Mouse (Mus musculus): Measurements from ENCODE around the gene Hcfc1r1.

Hcfc1r1 gene

DNA sequence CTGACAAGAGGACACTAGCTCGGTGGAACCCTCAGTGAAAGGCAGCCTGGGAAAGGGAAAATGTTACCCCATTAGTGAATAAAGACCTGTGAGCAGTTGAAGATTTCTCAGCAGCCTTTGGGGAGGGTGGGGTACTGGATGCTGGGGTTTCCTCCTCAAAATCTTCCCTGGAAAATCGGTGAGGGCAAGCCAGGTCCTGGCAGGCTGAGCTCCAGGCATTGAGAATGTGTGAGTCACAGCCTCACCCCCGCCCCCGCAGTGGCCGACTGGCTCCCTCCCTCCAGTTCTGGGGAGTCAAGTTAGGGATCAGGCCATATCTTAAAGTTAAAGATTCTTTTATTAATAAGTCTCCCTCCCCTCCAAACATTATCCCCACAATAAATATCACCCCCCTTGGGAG is 1.7 kb downstream of the Hcfc1r1 start:
- DNase-seq (ENCODE audit: low read depth, low spot score) = no peak

GRCm38 (mm10) chr17:23675564-23676281 is 2.3 kb downstream of the Hcfc1r1 start:
- DNase-seq (ENCODE audit: low read depth, low spot score) = peak; percentile 52

DNA sequence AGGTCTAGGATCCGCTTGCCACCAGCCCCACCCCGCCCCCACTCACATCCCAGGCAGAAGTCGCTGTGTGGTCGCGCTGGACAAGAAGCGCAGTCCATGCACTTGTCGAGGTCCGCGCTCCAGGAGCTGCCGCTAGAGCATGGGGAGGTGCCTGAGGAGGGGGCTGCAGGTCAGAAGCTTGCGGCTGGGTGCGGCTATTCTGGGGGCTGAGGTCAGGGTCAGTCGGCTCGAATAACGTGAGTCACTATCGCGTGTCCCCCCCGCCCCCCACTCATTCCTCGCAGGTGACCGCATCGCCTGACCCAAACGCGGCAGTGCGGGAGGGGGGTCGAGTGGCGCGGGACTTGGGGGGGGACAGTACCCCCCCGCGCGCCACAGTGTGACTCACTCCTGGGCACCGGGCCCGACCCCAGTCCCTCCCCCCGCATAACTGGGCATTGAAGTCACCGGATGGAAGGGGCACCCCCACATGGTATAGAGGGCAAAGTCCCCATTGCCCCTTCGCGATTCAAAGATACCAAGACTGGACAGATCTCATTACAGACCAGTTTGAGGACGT is 3.2 kb downstream of the Hcfc1r1 start:
- DNase-seq (ENCODE audit: low read depth, low spot score) = peak; percentile 66

GRCm38 (mm10) chr17:23677236-23677679 is 3.9 kb downstream of the Hcfc1r1 start, which contains the start of gene Tnfrsf12a:
TSS of gene Tnfrsf12a (minus strand) at chr17:23677468.
- peak; percentile 95 for DNase-seq (ENCODE audit: low read depth, low spot score)

DNA sequence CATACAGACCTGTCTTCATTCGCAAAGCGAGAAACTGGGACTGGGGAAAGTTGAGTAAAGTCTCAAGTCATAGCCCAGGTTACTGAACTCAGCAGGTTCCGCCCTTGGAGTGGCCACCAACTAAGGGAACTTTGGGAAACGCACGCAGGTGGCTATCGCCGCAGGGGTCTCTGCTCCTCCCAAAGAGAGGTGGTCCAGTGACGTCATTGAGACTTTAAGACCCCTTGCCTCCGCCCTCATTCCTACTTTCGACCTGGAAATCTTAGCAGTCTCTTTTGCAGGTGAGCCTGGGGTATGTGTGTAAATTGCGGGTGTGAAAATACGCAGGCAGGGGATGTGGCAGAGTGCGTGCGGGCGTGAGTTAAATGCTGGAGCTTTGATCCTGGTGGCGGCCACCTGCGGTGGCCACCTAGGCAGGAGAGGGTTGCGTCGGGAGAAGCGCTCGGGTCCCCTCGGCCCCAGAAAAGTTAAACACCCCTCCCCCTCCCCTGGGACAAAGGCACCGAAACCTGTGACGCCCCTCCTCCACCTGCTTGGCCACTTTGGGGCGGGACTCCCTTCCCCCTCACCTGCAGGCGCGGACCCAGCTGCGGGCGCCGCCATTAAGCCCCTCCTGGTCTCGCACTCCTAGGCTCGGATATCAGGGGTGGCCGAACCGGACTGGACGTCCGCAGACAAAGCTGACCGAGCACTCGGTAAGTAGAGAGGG is 5.9 kb downstream of the Hcfc1r1 start, which contains the start of gene Cldn6:
Gene Cldn6, plus strand, starts transcription at position 123 of the 709 bp plus-strand sequence.
- no peak for DNase-seq (ENCODE audit: low read depth, low spot score)

GRCm38 (mm10) chr17:23680336-23680735 is 6.9 kb downstream of the Hcfc1r1 start:
- DNase-seq (ENCODE audit: low read depth, low spot score) = no peak

DNA sequence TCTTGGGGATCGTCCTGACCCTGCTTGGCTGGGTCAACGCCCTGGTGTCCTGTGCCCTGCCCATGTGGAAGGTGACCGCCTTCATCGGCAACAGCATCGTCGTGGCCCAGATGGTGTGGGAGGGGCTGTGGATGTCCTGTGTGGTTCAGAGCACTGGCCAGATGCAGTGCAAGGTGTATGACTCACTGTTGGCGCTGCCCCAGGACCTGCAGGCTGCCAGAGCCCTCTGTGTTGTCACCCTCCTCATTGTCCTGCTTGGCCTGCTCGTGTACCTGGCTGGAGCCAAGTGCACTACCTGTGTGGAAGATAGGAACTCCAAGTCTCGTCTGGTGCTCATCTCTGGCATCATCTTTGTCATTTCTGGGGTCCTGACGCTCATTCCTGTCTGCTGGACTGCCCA is 7.7 kb downstream of the Hcfc1r1 start:
- DNase-seq (ENCODE audit: low read depth, low spot score) = no peak

GRCm38 (mm10) chr17:23682092-23682491 is 8.7 kb downstream of the Hcfc1r1 start:
- no peak for DNase-seq (ENCODE audit: low read depth, low spot score)

GRCm38 (mm10) chr17:23682530-23682929 is 9.1 kb downstream of the Hcfc1r1 start:
- no peak for DNase-seq (ENCODE audit: low read depth, low spot score)

DNA sequence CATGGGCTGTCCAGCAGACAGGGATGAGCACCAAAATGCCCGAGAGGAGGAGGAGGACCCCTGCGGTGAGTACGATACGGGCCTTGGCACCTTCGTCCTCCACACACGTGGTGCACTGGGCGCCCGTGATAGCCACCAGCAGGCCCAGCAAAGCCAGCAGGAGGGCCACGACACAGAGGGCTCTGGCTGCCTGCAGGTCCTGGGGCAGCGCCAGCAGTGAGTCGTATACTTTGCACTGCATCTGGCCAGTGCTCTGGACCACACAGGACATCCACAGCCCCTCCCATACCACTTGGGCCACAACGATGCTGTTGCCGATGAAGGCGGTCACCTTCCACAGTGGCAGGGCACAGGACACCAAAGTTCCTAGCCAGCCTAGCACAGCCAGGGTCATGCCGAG is 9.8 kb downstream of the Hcfc1r1 start:
- DNase-seq (ENCODE audit: low read depth, low spot score) = no peak

DNA sequence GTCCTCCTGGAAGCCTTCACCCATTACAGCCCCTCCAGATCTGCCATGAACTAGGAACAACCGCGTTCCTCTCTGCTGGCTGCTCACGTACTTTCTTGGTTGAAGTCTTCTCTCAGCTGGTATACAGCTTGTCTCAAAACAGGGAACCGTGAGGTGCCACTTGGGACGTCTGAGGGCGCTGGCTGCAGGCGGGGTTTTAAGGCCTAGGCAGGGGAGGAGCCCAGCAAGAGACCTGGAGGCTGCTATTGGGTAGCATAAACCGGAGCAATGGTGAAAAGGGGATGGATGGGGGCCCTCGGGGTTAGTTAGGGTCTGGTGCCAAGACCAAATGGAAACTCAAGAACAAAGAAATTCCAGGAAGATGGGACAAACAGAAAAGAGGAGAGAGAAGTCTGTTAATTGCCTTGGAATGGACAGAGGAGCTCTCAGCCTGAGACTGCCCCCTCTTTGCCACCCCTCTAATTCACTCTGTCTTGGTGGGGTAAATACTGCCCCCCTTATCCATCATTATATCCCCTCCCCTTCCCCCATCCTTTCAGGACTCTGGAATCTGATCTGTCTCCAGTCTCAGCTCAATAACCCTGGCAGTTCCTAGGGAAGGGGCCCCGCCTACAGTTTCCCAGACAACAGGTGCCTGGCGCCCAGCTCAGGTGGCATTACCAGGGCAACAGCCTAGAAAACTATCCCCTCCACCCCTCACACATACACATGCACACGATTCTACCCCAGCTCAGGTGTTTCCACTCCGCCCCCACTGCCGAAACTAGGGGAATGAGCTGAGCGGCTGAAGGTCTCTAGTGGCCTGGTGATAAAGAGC is 10.7 kb downstream of the Hcfc1r1 start, which contains the start of gene Cldn9:
Gene Cldn9, minus strand, starts transcription at position 171 of the 817 bp plus-strand sequence.
- DNase-seq (ENCODE audit: low read depth, low spot score) = no peak

DNA sequence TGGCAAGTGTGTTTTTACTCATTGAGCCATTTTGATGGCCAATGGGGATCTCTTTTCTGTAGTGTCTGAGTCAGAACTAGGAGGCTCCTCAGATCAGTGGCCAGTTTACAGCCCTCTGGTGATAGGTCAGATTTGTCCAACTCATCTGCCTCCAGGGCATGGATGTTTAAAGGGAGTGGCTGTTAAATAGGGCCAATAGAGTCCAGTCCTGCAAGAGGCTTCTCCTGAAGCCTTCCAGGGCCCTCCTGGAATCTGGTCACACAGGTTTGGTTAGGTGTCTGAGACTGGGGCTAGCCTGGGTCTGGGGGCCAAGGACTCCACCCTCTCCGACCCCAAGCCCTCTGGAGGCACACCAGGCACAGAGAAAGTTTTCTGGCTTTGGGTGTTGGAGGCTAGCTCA is 21.1 kb downstream of the Hcfc1r1 start:
- DNase-seq (ENCODE audit: low read depth, low spot score) = no peak

- no peak for DNase-seq (ENCODE audit: low read depth, low spot score)
Observed at GRCm38 (mm10) chr17:23695801-23696200, 22.4 kb downstream of the Hcfc1r1 start.

DNA sequence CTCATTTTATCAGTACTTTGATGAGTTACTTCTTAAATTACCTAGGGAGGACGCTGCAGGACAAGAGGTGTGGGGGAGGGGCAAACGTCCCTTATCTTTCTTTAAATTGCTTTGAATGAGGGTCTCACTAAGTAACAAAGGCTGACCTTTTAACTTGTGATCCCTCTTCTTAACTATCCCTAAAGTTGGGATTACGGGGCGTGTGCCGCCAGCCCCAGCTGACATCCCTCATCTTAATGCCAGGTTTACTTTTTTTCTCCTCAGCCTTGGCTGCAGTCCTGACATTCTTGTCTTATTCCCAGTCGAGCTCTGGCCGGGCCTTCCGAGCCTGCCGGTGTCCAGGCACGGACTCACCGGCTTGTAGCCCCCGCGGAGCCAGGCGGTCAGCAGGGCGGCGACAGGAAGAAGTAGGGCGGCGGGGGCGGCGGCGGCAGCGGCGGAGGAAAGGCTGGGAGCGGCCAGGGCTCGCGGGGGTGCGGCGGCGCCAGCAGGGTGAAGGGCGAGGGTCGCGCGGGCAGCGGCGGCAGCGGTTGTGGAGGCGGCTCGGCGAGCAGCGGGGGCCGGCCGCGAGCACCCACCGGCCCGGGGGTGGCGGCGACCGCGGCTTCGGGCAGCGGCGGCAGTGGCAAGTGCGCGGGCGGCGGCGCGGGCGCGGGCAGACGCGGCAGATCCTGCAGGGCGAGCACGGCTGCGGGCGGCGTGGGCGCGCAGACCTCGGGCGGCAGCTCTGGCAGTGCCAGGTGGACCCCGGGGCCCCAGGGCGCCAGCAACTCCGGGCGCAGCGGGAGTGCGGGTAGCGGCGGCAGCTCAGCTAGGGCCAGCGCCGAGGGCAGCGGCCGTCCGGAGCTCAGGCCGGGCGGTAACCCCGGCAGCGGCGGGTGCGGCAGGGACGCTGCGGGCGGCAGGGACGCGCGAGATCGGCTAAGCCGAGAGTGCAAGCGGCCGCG is 26.0 kb downstream of the Hcfc1r1 start:
- no peak for DNase-seq (ENCODE audit: low read depth, low spot score)

- peak; percentile 82 for DNase-seq (ENCODE audit: low read depth, low spot score)
Observed at GRCm38 (mm10) chr17:23700079-23700478, 26.7 kb downstream of the Hcfc1r1 start.

GRCm38 (mm10) chr17:23703301-23703700 is 29.9 kb downstream of the Hcfc1r1 start:
- DNase-seq (ENCODE audit: low read depth, low spot score) = no peak

DNA sequence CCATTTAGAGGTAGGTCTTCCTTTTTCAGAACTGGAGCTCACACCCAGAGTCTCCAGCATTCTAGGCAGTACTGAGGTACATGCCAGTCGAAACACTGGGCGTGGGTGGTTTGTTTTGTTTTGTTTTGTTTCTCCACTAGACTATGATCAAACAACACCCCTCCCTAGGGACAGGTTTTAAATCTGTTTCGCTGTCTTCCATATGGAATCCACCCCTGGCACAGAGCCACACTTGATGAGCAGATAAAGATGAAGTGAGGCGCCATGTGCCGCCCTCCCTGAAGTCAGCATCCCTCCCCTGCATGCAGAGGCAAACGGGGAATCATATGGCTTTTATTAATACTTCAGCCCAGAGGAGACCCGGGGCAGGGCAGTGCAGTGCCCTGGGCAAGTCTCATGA is 31.3 kb downstream of the Hcfc1r1 start:
- DNase-seq (ENCODE audit: low read depth, low spot score) = no peak

- DNase-seq (ENCODE audit: low read depth, low spot score) = no peak
Observed at GRCm38 (mm10) chr17:23705525-23706104, 32.2 kb downstream of the Hcfc1r1 start.

DNA sequence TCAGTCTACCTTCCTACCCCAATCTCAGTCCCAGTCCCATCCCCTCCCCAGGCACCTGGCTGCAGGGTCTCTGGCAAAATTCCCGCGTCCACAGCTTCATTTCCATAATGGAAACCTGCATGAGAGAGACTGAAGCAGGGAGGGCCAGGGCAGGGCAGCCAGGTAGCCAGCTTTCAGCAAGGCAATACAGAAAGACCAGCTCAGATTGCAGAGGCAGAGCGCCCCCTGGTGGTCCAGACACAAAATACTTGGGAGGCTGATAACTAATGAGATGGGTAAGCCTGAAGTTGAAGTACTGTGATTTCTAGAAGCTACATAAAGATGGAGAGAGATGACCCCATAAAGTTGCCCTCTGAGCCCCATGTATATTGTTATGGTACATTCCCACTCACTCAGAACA is 32.8 kb downstream of the Hcfc1r1 start:
- peak; percentile 67 for DNase-seq (ENCODE audit: low read depth, low spot score)

DNA sequence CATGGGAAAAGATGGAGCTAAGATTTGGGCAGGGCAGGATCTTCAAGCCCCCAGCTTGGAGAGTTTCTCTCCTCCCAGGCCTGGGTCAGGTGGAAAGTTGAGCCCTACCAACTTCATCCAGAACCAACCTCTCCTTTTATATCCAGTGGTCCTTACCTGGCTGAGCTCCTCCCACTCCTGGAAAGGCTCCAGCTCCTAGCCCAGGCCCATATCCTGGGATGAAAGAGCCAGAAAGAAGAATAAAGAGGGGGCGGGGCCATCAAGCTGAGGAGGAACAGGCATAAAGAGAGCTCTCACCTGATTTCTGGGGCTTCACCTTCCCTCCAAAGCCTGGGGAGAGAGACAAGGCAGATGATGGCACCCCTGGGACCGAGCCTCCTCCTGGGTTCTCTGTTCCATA is 43.6 kb downstream of the Hcfc1r1 start:
- no peak for DNase-seq (ENCODE audit: low read depth, low spot score)

Measured in CD4-positive helper T cell, adult 2 months (primary cell).